Mouse (Mus musculus): ENCODE data around the gene Tmem202.

Tmem202 gene

GRCm38 (mm10) chr9:59537651-59538050 is 2.0 kb downstream of the Tmem202 start:
- intact Hi-C loops (cut with DNase I), result loop anchor here (2.0 kb wide), 1 partner anchor 51 kb away; the partner anchor contains the start of gene Arih1

GRCm38 (mm10) chr9:59533889-59534288 is 5.8 kb downstream of the Tmem202 start:
- intact Hi-C loops (cut with DNase I), result no loop called here

GRCm38 (mm10) chr9:59533422-59533821 is 6.2 kb downstream of the Tmem202 start:
- intact Hi-C loops (cut with DNase I), result no loop called here

GRCm38 (mm10) chr9:59531645-59532044 is 8.0 kb downstream of the Tmem202 start:
- intact Hi-C loops (cut with DNase I), result no loop called here

GRCm38 (mm10) chr9:59528274-59528673 is 11.4 kb downstream of the Tmem202 start:
- intact Hi-C loops (cut with DNase I), result no loop called here

- intact Hi-C loops (cut with DNase I), result no loop called here
These were observed 12.1 kb downstream of the Tmem202 start for GRCm38 (mm10) chr9:59527580-59527979.

- intact Hi-C loops (cut with DNase I), result no loop called here
These were observed 12.9 kb downstream of the Tmem202 start for GRCm38 (mm10) chr9:59526727-59527126.

- intact Hi-C loops (cut with DNase I), result no loop called here
These were observed 16.7 kb downstream of the Tmem202 start for GRCm38 (mm10) chr9:59522906-59523305.

- intact Hi-C loops (cut with DNase I), result no loop called here
These were observed 20.3 kb downstream of the Tmem202 start for GRCm38 (mm10) chr9:59519396-59519795.

GRCm38 (mm10) chr9:59518976-59519375 is 20.7 kb downstream of the Tmem202 start:
- intact Hi-C loops (cut with DNase I), result no loop called here

GRCm38 (mm10) chr9:59517127-59517526 is 22.5 kb downstream of the Tmem202 start:
- intact Hi-C loops (cut with DNase I), result no loop called here

GRCm38 (mm10) chr9:59515069-59515468 is 24.6 kb downstream of the Tmem202 start:
- intact Hi-C loops (cut with DNase I), result no loop called here

GRCm38 (mm10) chr9:59512381-59512780 is 27.3 kb downstream of the Tmem202 start:
- intact Hi-C loops (cut with DNase I), result no loop called here

GRCm38 (mm10) chr9:59508146-59508545 is 31.5 kb downstream of the Tmem202 start:
- intact Hi-C loops (cut with DNase I), result no loop called here

GRCm38 (mm10) chr9:59487331-59487730 is 52.3 kb downstream of the Tmem202 start:
- intact Hi-C loops (cut with DNase I), result loop anchor here (2.0 to 10.0 kb wide), 3 partner anchors 51 to 193 kb away; partner anchors contain the start of genes Adpgk, Hexa and Tmem202

- intact Hi-C loops (cut with DNase I), result loop anchor here (2.0 to 10.0 kb wide), 3 partner anchors 52 to 192 kb away; partner anchors contain the start of genes Adpgk, Hexa and Tmem202
These were observed 53.0 kb downstream of the Tmem202 start, which contains the start of gene Arih1 for GRCm38 (mm10) chr9:59486549-59487065. Gene Arih1, minus strand, starts transcription at chr9:59486618.

- intact Hi-C loops (cut with DNase I), result loop anchor here (2.0 to 10.0 kb wide), 3 partner anchors 53 to 191 kb away; partner anchors contain the start of genes Adpgk, Hexa and Tmem202
These were observed 53.5 kb downstream of the Tmem202 start for GRCm38 (mm10) chr9:59486076-59486518.

GRCm38 (mm10) chr9:59485511-59486075 is 54.1 kb downstream of the Tmem202 start:
- intact Hi-C loops (cut with DNase I), result loop anchor here (2.0 to 10.0 kb wide), 3 partner anchors 53 to 191 kb away; partner anchors contain the start of genes Adpgk, Hexa and Tmem202

GRCm38 (mm10) chr9:59484760-59485159 is 54.9 kb downstream of the Tmem202 start:
- intact Hi-C loops (cut with DNase I), result loop anchor here (10.0 kb wide), 2 partner anchors 80 to 190 kb away; partner anchors contain the start of gene Adpgk

- intact Hi-C loops (cut with DNase I), result loop anchor here (10.0 kb wide), 2 partner anchors 82 to 188 kb away; partner anchors contain the start of gene Adpgk
These were observed 57.2 kb downstream of the Tmem202 start for GRCm38 (mm10) chr9:59482419-59482818.

- intact Hi-C loops (cut with DNase I), result no loop called here
These were observed 63.0 kb downstream of the Tmem202 start for GRCm38 (mm10) chr9:59476617-59477016.

- intact Hi-C loops (cut with DNase I), result no loop called here
These were observed 64.8 kb downstream of the Tmem202 start for GRCm38 (mm10) chr9:59474838-59475237.

- intact Hi-C loops (cut with DNase I), result no loop called here
These were observed 66.5 kb downstream of the Tmem202 start for GRCm38 (mm10) chr9:59473171-59473570.
